Mouse (Mus musculus) C2C12 (cell line): Measurements from ENCODE around the gene Cdkn2d. TPM values are rescaled to one million over a fixed set of nuclear protein-coding genes. Genes with fewer than 3 reads are reported as not detected.
A peak's percentile ranks its signal among the peaks of the same experiment; 100 is the strongest.
"Not testable (repeated sequence)": the region's sequence is repeated elsewhere in the genome, so short reads cannot be mapped to it uniquely, and the experiment has no call there.

Source experiments
- H3K27me3 ChIP-seq: one replicate; pipeline ENCODE4 v1.6.1; 2011; ENCODE audit not compliant: control insufficient read depth, insufficient read depth, insufficient read length
- H3K36me3 ChIP-seq: one replicate; pipeline ENCODE4 v1.6.1; 2011; ENCODE audit not compliant: control insufficient read depth, insufficient read depth
- H3K4me3 ChIP-seq: one replicate; pipeline ENCODE4 v1.5.1; 2011; ENCODE audit warnings: mild to moderate bottlenecking, control low read depth; ENCODE audit not compliant: poor library complexity, insufficient read depth, severe bottlenecking
- H3K79me2 ChIP-seq: one replicate; pipeline ENCODE4 v1.6.1; 2011; ENCODE audit not compliant: control insufficient read depth, insufficient read depth
- H3K79me3 ChIP-seq: one replicate; pipeline ENCODE4 v1.6.1; 2011; ENCODE audit warnings: low read depth, control low read depth
- H3ac ChIP-seq: one replicate; pipeline ENCODE3; 2011; ENCODE audit warnings: low read depth; ENCODE audit not compliant: control insufficient read depth, insufficient read length
- CEBPB ChIP-seq: IDR thresholded peaks from one replicate; pipeline ENCODE4 v1.6.1; 2011; ENCODE audit warnings: low read depth, mild to moderate bottlenecking, control low read depth, moderate library complexity
- CTCF ChIP-seq: IDR thresholded peaks from one replicate; pipeline ENCODE4 v1.5.1; 2011; ENCODE audit not compliant: control insufficient read depth, insufficient read depth, insufficient read length
- FOSL1 ChIP-seq: IDR thresholded peaks from one replicate; pipeline ENCODE4 v1.8.0; 2011; ENCODE audit warnings: mild to moderate bottlenecking, low read length; ENCODE audit not compliant: poor library complexity, insufficient read depth, severe bottlenecking
- MAX ChIP-seq: IDR thresholded peaks from one replicate; pipeline ENCODE4 v1.6.1; 2011; ENCODE audit warnings: mild to moderate bottlenecking, control low read depth
- MYOD1 ChIP-seq: IDR thresholded peaks from one replicate; pipeline ENCODE4 v1.6.1; 2011; ENCODE audit warnings: low read depth; ENCODE audit not compliant: control insufficient read depth, insufficient read length
- MYOG ChIP-seq: IDR thresholded peaks from one replicate; pipeline ENCODE4 v1.6.1; 2011; ENCODE audit not compliant: control insufficient read depth, insufficient read length; ENCODE audit errors: extremely low read depth
- USF1 ChIP-seq: IDR thresholded peaks from one replicate; pipeline ENCODE4 v1.6.1; 2011; ENCODE audit warnings: low read depth, mild to moderate bottlenecking, control low read depth, moderate library complexity
- polyA plus RNA-seq: library from polyadenylated mRNA; unstranded; fragments of >200 nt; fragmentation: generic; extraction: Trizol; gene quantifications from one replicate; pipeline ENCODE4 v1.2.1, GENCODE M21; 2012; ENCODE audit warnings: missing spikeins

Gene Cdkn2d
- polyA plus RNA-seq, 1 experiment: 49.4 TPM

DNA sequence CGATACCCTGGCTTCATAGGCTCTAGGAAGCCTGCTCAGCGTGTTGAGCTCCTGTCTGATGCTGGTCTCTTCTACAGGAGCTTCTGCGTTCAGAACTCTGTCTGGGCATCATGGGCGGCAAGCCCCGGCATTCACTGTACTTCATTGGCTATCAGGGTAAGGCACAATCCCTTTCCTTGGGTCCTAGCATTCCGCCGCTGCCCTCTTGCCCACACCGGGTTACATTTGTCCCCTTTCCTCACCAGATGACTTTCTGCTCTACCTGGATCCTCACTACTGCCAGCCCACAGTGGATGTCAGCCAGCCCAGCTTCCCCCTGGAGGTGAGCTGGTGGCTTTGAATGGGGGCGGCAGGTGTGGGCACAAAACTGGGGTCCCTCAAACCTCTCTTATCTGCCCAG is 18.8 kb downstream of the Cdkn2d start:
- peaks cover 74% of the 10 kb centered on the region for H3K36me3 ChIP-seq
- H3K27me3 ChIP-seq: no peaks in the 10 kb centered on the region
- no peak overlapping the region for H3K4me3 ChIP-seq
- no peak overlapping the region for H3ac ChIP-seq
- no peaks in the 10 kb centered on the region for H3K79me3 ChIP-seq
- H3K79me2 ChIP-seq: no peaks in the 10 kb centered on the region
- TF ChIP-seq CTCF (no peak), MAX (no peak), MYOG (no peak), MYOD1 (no peak), CEBPB (no peak), USF1 (no peak), FOSL1 (no peak)

- not testable (repeated sequence) for H3K4me3 ChIP-seq, H3K79me3 ChIP-seq, H3K27me3 ChIP-seq, H3ac ChIP-seq
- Histone ChIP-seq H3K36me3 (peaks cover 47% of the 10 kb centered on the region), H3K79me2 (peaks cover 14% of the 10 kb centered on the region)
Measured at GRCm38 (mm10) chr9:21269590-21269989, 21.6 kb downstream of the Cdkn2d start.

DNA sequence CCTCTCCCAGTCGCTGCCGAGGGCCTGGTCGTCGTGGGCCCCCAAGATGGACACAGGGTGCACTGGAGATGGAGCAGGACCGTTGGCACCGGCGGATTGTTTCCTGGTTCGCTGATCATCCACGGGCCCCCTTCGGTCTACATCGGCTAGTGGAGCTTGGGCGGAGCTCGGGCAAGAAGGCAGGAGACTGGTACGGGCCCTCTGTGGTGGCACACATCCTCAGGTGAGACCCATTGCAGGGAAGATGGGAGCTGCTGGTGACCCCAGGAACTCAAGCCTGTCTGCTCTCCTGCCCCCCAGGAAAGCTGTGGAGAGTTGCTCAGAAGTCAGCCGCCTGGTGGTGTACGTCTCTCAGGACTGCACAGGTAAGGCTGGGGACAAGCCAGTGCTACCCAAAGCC is 22.9 kb downstream of the Cdkn2d start:
- Histone ChIP-seq H3ac (no peak overlapping the region), H3K36me3 (peaks cover 34% of the 10 kb centered on the region), H3K4me3 (no peak overlapping the region), H3K79me2 (peaks cover 14% of the 10 kb centered on the region), H3K27me3 (no peaks in the 10 kb centered on the region), H3K79me3 (peaks cover 2% of the 10 kb centered on the region)
- TF ChIP-seq USF1: no peak

DNA sequence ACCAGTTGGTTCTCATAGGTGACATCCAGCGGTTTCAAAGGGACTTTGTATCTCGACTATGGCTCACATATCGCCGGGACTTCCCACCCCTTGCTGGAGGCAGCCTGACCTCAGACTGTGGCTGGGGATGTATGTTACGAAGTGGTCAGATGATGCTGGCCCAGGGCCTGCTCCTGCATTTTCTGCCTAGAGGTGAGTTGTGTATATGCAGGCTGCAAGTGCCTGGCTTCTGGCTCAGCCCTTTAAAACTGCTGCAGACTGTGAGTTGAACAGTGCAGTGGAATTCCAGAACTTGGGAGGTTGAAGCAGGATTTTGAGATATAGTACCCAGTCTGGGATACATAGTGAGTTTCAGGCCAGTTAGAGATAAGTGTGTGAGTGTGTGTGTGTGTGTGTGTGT is 24.3 kb downstream of the Cdkn2d start:
- H3K4me3 ChIP-seq: no peak overlapping the region
- no peak for TF ChIP-seq CEBPB
- no peak for TF ChIP-seq MYOG
- TF ChIP-seq FOSL1: no peak
- peaks cover 24% of the 10 kb centered on the region for H3K36me3 ChIP-seq

GRCm38 (mm10) chr9:21265611-21266010 is 25.6 kb downstream of the Cdkn2d start:
- peaks cover 2% of the 10 kb centered on the region for H3K79me3 ChIP-seq
- no peak for TF ChIP-seq MAX
- TF ChIP-seq USF1: no peak
- no peak for TF ChIP-seq MYOG
- no peak for TF ChIP-seq CEBPB
- TF ChIP-seq FOSL1: no peak
- TF ChIP-seq MYOD1: no peak
- no peaks in the 10 kb centered on the region for H3K27me3 ChIP-seq

More for the DNA sequence above, 24.3 kb downstream of the Cdkn2d start:
- H3K27me3 ChIP-seq: no peaks in the 10 kb centered on the region
- peaks cover 2% of the 10 kb centered on the region for H3K79me3 ChIP-seq
- H3K79me2 ChIP-seq: peaks cover 14% of the 10 kb centered on the region
- H3ac ChIP-seq: no peak overlapping the region

DNA sequence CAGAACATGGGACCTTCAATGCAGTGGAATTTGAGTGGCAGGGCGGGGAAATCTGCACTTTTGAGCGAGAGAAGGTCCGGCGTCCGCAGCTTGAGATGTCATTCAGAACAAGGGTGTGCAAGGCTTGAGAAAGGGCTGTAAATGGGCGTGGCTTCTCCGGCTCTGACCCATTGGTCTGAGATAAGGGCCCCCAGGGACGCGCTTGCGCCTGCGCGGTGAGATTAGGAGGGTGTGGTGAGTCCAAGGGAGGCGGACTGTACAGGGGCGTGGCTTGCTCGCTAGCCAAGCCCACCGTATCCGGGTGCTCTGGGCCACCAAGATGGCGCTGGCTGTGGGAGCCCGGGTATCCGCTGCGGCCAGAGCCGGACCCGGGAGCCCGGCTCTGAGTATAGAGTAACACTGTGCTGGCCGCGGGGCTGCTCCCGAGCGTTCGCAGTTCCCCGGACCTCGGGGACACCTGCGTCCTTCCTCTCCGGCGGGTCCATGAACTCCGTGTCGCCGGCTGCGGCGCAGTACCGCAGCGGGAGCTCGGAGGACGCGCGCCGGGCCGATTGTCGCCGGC is 26.1 kb downstream of the Cdkn2d start, which contains the start of gene Atg4d:
Atg4d (plus strand) TSS at position 294 of the 562 bp plus-strand sequence.
- no peaks in the 10 kb centered on the region for H3K27me3 ChIP-seq
- peak within 1 kb of the TSS; percentile 76 for H3ac ChIP-seq
- peaks cover 14% of the 10 kb centered on the region for H3K79me2 ChIP-seq
- H3K79me3 ChIP-seq: peaks cover 2% of the 10 kb centered on the region
- H3K36me3 ChIP-seq: peaks cover 16% of the 10 kb centered on the region
- peak within 1 kb of the TSS; percentile 65 for H3K4me3 ChIP-seq
- TF ChIP-seq CEBPB (no peak), MYOD1 (no peak), USF1 (no peak), CTCF (no peak), MYOG (no peak), FOSL1 (no peak), MAX (no peak)

More at GRCm38 (mm10) chr9:21265611-21266010, 25.6 kb downstream of the Cdkn2d start:
- H3K36me3 ChIP-seq: peaks cover 20% of the 10 kb centered on the region
- peaks cover 14% of the 10 kb centered on the region for H3K79me2 ChIP-seq
- peak overlapping the region; percentile 76 for H3ac ChIP-seq
- peak overlapping the region; percentile 65 for H3K4me3 ChIP-seq
